Mouse (Mus musculus) left cerebral cortex, postnatal 36 days (tissue): ENCODE results near the gene Sel1l3. TPM values are rescaled to one million over a fixed set of nuclear protein-coding genes. Genes with fewer than 3 reads are reported as not detected.
A peak's percentile ranks its signal among the peaks of the same experiment; 100 is the strongest.

Experiments
- DNase-seq, 2 experiments: peaks; one replicate each; pipeline ENCODE4 v3.0.0; 2021 to 2022; ENCODE audit warnings: low spot score in 2 of 2, mixed read lengths in 1 of 2
- intact Hi-C: fragments of 180-260 bp; cut with DNase I; formaldehyde crosslinking; loops from one replicate; pipeline ENCODE4 v1.15.1; 2025
- total RNA-seq, 2 experiments: library from RNA; stranded (reverse); gene quantifications; 2 replicates each; pipeline ENCODE4 v1.2.3; 2021

Sel1l3 gene
- total RNA-seq, 2 experiments from 2014 or later = 63.4 to 74.2 TPM

DNA sequence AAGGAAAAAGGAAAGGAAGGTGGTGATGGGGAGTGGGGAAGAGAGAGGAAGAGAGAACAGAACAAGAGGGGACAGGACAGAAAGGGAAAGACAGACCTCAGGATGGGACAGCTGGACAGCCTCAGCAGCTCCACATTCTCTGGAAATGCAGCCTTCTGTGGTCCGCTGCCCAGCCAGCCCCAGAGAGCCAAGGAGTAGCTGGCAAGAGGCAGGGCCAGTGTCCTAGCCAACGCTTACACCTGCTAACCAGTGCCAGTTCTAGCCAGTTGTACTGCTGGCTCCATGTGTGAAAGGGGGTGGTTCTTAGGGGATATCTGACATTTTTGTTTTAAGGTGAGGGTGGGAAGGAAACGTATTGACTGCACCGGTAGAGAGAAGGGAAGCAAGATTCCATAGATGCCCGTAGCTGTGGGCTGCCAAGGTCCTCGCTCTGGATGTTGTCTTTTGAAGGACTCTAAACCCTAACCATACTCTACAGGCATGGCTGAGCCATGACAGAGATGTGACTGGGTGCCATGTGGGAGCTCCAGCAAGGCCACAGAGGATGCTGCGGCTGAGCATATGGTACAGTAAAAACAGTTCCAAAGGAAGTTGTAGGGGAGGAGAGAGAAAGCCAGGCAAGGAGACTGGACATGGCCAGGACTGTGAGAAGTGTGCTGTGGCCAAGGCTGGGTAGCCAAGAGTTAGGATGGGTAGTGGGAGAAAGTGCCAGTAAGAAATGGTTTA lies 64.6 kb downstream of the Sel1l3 start:
- intact Hi-C loops = no loop called here
- no peak for DNase-seq

DNA sequence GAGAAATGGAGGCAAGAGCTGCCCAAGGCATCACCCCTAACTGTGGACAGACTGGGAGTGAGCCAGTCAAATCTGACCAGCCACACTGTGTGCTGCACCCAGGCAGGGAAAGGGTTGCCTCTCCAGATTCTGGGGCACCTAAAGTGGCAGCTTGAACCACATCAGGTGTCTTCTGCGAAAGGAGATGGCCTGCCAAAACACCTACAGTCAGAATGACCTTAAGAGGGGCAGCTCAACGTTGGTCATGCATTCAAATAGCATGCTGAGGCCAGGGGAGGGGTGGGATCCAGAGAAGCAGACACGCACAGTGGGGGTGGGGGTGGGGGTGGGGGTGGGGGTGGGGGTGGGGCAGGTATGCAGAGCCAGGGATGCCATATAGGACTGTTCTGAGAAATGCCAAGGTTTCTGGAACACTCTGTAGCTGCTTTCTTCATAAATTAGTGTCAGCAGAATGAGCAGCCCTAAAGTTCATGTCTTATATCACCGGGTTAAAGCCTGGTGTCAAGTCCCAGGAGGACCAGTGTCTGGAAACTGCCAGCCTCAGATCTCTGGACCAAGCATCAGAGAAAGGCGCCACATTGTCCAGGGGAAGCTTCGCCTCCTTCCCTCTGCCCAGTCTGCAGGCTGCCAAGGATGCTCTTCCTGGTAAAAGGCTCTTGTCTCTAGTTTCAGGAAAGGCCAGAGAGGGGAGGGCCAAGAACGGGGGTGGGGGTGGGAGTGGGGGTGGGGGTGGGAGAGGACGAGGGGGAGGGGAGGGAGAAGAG lies 65.4 kb downstream of the Sel1l3 start:
- DNase-seq = no peak
- intact Hi-C loops = no loop called here

- intact Hi-C loops = no loop called here
- no peak for DNase-seq
Observed at GRCm38 (mm10) chr5:53147418-53147817, 66.3 kb downstream of the Sel1l3 start.

DNA sequence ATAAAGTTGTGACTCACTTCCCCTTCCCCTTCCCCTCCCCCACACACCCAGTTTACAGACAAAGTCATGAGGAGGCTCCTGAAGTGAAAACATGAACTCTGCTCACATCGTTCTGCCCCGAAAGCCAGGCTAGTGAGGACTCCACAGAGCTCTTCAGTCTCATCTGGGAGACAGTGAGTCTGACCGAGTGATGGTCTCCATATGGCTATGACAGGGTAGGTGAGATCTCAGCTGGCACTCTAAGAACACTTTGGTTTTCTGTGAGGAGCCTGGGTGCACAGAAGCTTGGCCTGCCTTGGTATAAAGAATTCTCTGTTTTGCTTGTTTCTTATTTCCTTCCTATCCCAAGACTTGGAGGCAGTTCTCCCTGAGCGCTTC lies 67.1 kb downstream of the Sel1l3 start:
- no peak for DNase-seq
- intact Hi-C loops = no loop called here

- intact Hi-C loops = no loop called here
- no peak for DNase-seq
Observed at GRCm38 (mm10) chr5:53146049-53146683, 67.6 kb downstream of the Sel1l3 start.

DNA sequence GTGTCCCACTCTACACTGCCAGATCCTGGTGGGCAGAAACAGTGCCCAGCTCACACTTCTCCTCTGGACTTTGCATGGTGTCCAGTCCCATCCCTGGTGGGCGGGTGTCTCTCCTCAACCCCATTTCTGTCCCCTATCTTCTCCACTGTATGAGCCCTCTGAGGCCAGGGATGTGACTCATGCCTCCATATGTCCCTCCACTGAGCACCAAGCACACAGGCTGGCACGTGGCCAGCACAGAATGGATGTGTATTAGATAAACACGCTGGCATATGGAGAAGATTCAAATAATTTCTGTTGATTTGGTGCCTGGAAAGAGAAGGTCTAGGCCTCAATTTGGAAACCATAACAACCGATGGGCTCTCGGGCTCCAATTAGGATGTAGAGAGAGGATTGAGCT lies 71.1 kb downstream of the Sel1l3 start:
- intact Hi-C loops = no loop called here
- DNase-seq = peak in 1 of 2 experiments; percentile 52

GRCm38 (mm10) chr5:53140158-53140927 lies 73.4 kb downstream of the Sel1l3 start:
- intact Hi-C loops = no loop called here
- no peak for DNase-seq

- no peak for DNase-seq
- intact Hi-C loops = no loop called here
Observed at GRCm38 (mm10) chr5:53139566-53139965, 74.2 kb downstream of the Sel1l3 start.

- intact Hi-C loops = no loop called here
- DNase-seq = no peak
Observed at GRCm38 (mm10) chr5:53139140-53139539, 74.6 kb downstream of the Sel1l3 start.

GRCm38 (mm10) chr5:53138025-53138424 lies 75.7 kb downstream of the Sel1l3 start:
- DNase-seq = no peak
- intact Hi-C loops = no loop called here

GRCm38 (mm10) chr5:53135984-53136383 lies 77.7 kb downstream of the Sel1l3 start:
- DNase-seq = no peak
- intact Hi-C loops = no loop called here

- intact Hi-C loops = no loop called here
- no peak for DNase-seq
Observed at GRCm38 (mm10) chr5:53134003-53134402, 79.7 kb downstream of the Sel1l3 start.

- intact Hi-C loops = loop anchor here (5.0 kb wide), 1 partner anchor 247 kb away; no protein-coding TSS in a partner anchor
- DNase-seq = no peak
Observed at GRCm38 (mm10) chr5:53124701-53125100, 89.0 kb downstream of the Sel1l3 start.

DNA sequence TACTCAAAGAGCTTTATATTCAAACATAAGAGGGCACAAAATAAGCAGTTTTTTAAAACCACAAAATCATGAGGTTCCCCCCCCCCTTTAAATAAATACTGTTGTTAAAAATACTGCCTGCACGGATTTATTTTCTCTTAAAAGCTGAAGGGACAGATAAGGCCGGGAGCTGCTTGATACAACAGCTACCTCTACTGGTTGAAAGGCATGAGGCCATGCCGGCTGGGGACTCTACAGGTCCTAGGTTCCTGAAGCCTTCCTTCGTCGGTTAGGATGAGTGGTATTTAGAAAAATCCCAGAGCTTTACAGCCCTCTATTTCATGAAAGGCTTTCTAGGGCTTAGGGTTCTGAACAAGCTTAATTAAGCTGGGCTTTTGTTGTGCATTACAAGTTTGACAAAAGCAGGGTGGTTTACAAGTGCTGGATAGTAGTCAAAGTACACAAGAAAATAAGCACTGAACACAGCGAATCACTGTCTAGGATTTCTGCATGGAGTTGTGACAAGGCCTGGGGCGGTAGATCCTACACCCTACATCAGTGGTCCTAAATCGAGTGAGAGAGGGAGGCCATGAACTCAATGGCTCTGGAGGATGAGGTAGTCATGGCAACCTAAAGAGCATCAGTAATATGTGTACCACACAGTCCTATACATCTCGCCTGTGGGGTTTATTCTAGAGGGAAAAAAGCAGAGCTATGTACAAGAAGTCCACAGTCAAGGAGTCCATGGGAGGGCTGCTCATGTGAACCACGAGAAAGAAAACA lies 90.0 kb downstream of the Sel1l3 start:
- no peak for DNase-seq
- intact Hi-C loops = loop anchor here (5.0 kb wide), 1 partner anchor 246 kb away; no protein-coding TSS in a partner anchor

DNA sequence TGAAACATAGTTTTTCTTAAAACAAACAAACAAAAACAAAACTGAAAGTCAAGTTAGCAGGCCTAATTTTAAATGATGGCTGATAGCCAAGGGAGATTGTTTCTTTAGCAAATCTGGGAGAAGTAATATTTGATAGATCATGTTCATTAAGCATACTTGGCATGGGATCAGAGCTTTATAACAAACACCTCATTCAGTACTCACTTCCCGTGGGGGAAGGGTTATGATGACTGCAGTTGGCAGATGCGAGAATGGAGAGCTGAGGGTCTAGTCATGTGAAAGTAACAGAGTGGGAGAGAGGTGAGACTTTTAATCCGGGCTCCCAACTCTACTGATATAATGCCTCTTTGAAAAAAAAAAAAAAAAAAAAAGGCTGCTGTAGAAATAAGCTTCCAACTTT lies 94.0 kb downstream of the Sel1l3 start:
- DNase-seq = no peak
- intact Hi-C loops = loop anchor here (5.0 kb wide), 1 partner anchor 242 kb away; no protein-coding TSS in a partner anchor

DNA sequence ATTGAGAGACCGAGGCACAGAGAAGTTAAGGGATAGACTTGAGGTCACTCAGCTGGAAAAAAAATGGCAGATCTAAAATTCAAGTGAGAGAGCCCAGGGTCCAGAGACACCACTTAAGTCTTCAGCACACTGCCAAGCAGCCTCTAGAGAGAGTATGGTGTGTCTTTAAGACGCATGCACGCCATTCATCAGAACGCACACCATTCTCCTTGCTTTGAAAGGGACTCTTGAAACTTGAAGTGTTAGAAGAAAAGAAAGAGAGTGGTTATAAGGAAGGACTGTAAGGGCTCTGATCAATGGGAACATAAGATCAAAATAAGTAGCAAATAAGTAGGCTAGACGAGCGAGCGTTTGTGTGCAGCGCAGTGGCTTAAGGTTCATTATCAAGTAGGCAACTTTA lies 95.5 kb downstream of the Sel1l3 start:
- no peak for DNase-seq
- intact Hi-C loops = no loop called here

- intact Hi-C loops = no loop called here
- no peak for DNase-seq
Observed at GRCm38 (mm10) chr5:53114616-53115267, 99.0 kb downstream of the Sel1l3 start.

DNA sequence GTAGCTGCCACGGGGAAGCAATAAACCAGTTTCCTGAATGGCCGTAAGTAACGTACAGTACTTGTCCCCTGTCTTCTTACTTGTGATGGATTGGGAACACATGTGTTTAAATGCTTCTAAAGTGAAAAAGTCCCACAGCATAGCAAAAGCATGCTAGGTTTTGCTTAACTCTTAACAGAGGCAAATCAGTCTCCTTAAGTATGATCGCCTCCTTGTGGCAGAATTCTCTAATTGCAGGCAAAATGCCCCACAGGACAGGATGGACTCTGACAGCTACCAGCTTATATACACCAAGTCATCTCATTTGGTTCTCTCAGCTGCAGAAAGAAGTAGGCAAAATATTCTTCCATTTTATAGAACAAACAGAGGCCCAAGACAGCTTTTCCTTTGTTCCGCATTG lies 100.8 kb downstream of the Sel1l3 start:
- no peak for DNase-seq
- intact Hi-C loops = no loop called here

GRCm38 (mm10) chr5:53111036-53111435 lies 102.7 kb downstream of the Sel1l3 start:
- no peak for DNase-seq
- intact Hi-C loops = no loop called here
